Mouse (Mus musculus) splenic B cell, adult 2 months (primary cell): Measurements from ENCODE around the gene Abi3.

Experiments used
- DNase-seq: peaks from one replicate; pipeline ENCODE4 v3.0.0-alpha.2; 2011; ENCODE audit warnings: low read depth, low spot score
- H3K27me3 ChIP-seq: 2 replicates; pipeline ENCODE4 v1.6.1; 2012; ENCODE audit warnings: mild to moderate bottlenecking, low read length, moderate library complexity, mixed read lengths; ENCODE audit not compliant: control insufficient read depth, poor library complexity, insufficient read depth, severe bottlenecking
- H3K36me3 ChIP-seq: 2 replicates; pipeline ENCODE4 v1.6.1; 2012; ENCODE audit warnings: mild to moderate bottlenecking, low read length, moderate library complexity, mixed read lengths; ENCODE audit not compliant: control insufficient read depth, poor library complexity, insufficient read depth, severe bottlenecking

Gene Abi3

DNA sequence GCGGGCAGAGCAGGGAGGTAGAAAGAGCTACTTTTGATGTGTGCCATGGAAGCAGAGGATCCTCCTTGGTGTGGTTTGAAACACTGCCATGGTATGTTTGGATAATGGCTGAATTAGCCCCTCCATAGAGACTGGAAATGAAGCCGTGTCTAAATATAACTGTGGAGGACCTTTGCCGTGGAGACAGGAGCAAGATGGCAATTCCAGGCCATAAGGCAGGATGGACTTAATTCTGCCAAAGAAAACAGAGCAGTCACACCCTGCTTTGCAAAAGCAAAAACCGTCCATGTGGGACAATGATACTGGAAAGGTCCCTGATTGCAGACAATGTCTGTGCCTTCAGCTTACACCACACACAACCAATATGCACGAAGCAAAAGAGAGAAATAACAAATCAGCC is 48.1 kb downstream of the Abi3 start:
- Histone ChIP-seq H3K27me3 (no peaks in the 10 kb centered on the region), H3K36me3 (no peaks in the 10 kb centered on the region)
- no peak for DNase-seq

DNA sequence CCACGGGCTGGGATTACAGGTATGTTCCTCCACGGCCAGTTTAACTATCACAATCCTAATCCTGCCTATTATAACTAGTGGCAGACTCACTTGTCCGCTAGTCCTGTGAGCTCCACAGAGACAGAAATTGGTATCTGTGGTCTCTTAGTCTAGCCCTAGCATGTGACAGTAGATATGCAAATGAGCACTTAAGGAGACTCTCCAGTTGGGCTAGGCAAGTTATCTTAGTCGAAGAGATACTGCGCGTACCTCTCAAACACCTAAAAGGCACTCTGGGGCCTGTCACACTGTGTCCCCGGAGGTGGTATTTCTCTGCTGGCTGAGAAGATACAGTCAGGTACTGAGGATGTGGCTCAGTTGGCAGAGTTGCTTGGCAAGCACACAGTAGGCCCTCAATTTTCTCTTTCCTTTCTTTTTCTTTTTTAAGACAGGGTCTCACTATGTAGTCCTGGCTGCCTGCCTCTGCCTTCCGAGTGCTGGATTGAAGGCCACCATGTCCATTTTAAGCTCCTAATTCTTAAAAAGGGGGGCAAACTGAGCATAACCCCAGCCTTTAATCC is 49.2 kb downstream of the Abi3 start:
- Histone ChIP-seq H3K27me3 (no peaks in the 10 kb centered on the region), H3K36me3 (no peaks in the 10 kb centered on the region)
- no peak for DNase-seq

DNA sequence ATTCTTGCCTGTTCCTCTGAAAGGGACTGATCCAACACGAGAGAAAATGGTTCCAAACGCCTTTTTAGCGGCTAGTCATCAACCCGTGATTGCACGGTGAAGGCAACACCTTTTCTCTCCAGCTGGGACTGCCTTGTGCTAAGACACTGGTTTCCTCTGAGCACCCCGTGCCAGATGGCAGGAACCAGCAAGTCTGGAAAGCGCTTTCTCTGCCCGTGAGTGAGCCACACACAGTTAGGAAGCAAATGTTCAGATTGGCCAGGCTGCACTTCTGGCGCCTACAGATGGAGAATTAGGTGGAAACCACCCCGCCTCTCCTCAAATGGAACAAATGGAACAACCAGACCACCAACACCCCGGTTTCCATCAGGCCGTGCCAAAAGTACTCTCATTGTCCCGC is 50.5 kb downstream of the Abi3 start:
- Histone ChIP-seq H3K27me3 (no peaks in the 10 kb centered on the region), H3K36me3 (no peaks in the 10 kb centered on the region)
- no peak for DNase-seq

DNA sequence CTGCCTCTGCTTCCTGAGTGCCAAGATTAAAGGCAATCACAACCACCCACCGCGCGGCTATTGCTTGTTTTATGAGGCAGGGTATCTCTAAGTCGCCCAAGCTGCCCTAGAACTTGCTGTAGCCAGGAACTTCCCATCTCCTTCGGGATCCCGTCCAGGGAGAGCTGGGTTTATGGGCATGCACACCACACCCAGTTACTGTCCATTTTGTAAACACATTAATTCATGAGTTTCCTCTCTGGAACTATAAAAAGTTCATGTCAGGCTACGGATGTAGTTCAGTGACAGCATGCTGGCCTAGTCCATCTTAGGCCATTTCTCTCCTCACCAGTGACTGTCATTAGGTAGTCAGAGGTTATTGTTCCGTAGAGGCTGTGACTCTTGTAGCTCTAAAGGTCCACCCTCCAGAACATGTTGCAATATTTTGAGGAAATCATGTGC is 52.8 kb downstream of the Abi3 start:
- no peak for DNase-seq
- Histone ChIP-seq H3K27me3 (no peaks in the 10 kb centered on the region), H3K36me3 (no peaks in the 10 kb centered on the region)

DNA sequence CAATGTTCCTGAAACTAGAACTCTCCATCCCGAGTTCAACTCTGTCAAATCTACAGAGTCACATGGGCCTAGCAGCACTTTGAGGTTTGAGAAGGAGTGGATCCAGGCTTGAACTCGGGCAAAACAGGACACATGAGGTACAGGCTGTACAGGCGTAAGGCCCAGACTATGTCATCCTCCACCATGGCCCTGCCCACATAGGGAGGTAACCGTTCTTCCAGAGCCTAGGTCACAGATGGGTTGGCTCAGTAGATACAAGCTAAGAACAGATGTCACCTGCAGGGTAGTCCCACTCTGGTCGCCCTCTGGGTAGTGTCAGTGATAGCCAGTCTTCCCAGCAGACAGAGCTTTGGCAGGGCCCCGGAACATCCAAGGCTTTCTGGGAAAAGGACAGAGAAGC is 55.8 kb downstream of the Abi3 start:
- no peaks in the 10 kb centered on the region for H3K36me3 ChIP-seq
- H3K27me3 ChIP-seq: no peaks in the 10 kb centered on the region
- DNase-seq: no peak

DNA sequence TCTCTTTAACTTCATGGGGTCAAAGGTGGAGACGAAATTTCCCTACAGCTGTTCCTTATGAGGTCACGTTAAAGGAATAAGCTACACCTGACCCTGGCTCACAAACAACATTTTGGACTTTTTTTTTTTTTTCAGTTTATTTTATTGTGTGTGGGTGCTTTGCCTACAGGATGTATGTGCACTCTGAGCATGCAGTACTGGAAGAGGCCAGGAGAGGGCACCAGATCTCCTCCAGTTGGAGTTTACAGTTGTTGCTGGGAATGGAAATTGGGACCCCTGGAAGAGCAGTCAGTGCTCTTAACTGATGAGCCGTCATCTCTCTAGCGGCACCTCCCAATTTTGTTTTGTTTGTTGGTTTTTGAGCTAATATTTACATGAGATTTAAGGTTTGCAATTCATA is 56.6 kb downstream of the Abi3 start:
- Histone ChIP-seq H3K36me3 (no peaks in the 10 kb centered on the region), H3K27me3 (no peaks in the 10 kb centered on the region)
- DNase-seq: peak; percentile 29

DNA sequence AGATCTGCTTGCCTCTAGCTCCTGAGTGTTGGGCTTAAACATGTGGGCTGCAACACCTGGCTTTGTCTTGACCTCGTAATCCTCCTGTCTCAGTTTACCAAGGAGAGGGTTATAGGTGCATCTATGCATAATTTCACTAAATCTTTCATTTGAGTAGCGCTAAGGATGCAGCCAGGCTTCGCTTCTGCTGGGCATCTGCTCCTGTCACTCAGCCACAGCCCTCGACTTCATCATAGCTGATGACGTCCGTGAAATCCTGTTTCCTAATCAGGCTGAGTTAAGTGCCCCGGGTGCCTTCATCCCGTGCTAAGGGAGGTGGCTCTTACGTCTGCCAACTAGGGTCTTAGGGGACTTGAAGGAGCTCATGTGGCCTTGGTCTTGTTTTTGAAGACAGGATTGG is 58.3 kb downstream of the Abi3 start:
- DNase-seq: no peak
- Histone ChIP-seq H3K27me3 (no peaks in the 10 kb centered on the region), H3K36me3 (no peaks in the 10 kb centered on the region)

DNA sequence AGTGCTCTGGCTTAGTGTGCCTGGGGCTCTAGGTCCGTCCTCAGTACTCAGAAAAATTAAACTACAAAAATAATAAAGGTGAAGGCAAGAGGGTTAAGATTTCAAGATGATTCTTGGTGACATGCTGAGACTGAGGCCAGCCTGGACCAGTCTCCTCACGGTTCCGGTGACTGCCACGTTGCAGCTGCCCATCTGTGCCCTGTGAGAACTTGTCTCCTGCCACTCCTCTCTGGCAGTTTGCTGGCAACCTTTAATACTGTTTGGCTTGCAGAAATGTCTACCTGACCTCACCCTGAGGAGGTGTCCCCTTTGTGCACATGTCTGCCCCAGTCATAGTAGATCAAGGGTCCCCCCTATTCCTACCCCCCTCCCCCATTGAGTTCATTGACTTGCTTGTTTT is 58.8 kb downstream of the Abi3 start:
- no peak for DNase-seq
- Histone ChIP-seq H3K36me3 (no peaks in the 10 kb centered on the region), H3K27me3 (no peaks in the 10 kb centered on the region)

DNA sequence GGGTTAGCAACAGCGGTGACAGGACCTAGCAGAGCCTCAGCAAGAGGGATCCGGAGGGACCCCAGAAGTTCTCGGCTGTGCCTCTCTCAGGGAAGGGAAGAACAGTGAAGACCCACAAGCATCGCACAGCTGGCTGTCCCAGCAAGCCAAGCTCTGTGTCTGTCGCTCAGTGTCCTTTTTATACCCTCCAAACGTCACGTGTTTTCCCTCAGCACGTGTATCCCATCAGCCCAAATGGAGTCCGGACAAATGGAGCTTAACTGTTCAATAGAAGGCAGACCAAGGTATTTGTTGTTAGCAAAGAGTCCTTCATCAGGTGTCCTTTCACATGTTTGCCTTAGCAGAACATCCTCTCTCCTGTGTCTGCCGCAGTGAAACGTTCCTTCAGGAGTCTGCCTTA is 60.7 kb downstream of the Abi3 start:
- no peaks in the 10 kb centered on the region for H3K36me3 ChIP-seq
- no peak for DNase-seq
- H3K27me3 ChIP-seq: no peaks in the 10 kb centered on the region

DNA sequence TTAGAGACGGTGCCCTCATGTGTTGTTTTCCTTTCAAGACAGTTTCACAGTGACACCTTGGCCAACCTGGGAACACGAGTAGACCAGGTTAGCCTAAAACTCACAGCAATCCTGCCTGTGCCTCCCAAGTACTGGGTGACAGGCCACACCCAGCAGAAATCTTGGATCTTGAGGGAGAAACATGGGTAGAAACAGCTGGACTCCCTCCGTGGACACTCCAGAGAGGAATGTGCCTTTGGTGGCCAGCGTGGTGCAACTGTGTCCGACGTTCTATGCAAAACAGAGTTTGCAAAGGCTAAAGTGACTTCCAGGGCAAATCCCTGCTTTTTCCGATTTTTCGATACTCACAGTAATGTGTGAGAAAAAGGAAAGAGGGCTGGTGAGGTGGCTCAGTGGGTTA is 61.8 kb downstream of the Abi3 start:
- H3K27me3 ChIP-seq: no peaks in the 10 kb centered on the region
- DNase-seq: no peak
- H3K36me3 ChIP-seq: no peaks in the 10 kb centered on the region
